12 mouse cellular contexts compared by ENCODE assay signal in the genomic region with DNA sequence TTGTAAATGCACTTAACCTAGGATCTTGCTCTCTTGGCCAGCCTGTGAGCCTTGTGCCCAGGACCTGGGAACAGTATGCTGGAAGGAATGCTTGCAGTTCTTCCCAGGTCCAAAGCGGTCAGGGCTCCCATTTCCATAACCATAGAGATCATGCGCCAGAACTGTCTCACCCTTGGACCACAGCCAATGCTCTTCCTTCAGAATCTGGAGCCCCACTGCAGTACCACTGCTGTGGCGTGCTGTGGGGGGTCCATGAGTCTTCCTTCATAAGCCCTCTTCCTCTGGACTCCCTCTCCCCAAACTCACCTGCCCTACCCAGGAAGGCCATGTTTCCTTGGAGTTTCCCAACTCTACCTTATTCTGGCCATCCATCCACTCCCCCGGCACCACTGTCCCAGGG.
"Had no signal": no experiment of that assay in that cellular context is flagged by ENCODE, and none has a peak within 500 bp of the region (broad histone marks: within the 10 kb centered on the region; RNA-seq: fewer than 3 reads in every experiment).

No protein-coding gene starts in this region.

- H3K9me3 ChIP-seq: kidney, embryonic 15.5 days; limb, embryonic 13.5 days; midbrain, embryonic 13.5 days; neural tube, embryonic 15.5 days had no signal

- H3K27ac ChIP-seq: kidney, embryonic 15.5 days; limb, embryonic 13.5 days; liver, embryonic 14.5 days; midbrain, embryonic 13.5 days; neural tube, embryonic 15.5 days had no signal

- H3K4me2 ChIP-seq: kidney, embryonic 15.5 days; limb, embryonic 13.5 days; midbrain, embryonic 13.5 days; neural tube, embryonic 15.5 days had no signal

- ATAC-seq: midbrain, embryonic 13.5 days had no signal

- DNase-seq: kidney, adult 18-20 months; left cerebral cortex, postnatal 4 days; lung, adult 2 months; right cerebral cortex, adult 18-20 months; right cerebral cortex, postnatal 25 days; thymus, postnatal 36 days had no signal

- H3K27me3 ChIP-seq: kidney, embryonic 15.5 days; limb, embryonic 13.5 days; midbrain, embryonic 13.5 days; neural tube, embryonic 15.5 days had no signal

- H3K4me3 ChIP-seq: kidney, embryonic 15.5 days; limb, embryonic 13.5 days; midbrain, embryonic 13.5 days; myocyte; neural tube, embryonic 15.5 days had no signal

- H3K36me3 ChIP-seq: kidney, embryonic 15.5 days; limb, embryonic 13.5 days; midbrain, embryonic 13.5 days; neural tube, embryonic 15.5 days had no signal

- H3K4me1 ChIP-seq: kidney, embryonic 15.5 days had no signal

- H3K9ac ChIP-seq: kidney, embryonic 15.5 days; limb, embryonic 13.5 days; liver, embryonic 14.5 days; midbrain, embryonic 13.5 days; neural tube, embryonic 15.5 days had no signal
